Mouse (Mus musculus) heart, embryonic 15.5 days (tissue): ENCODE measurements around the gene Pnpla7. TPM values are rescaled to one million over a fixed set of nuclear protein-coding genes. Genes with fewer than 3 reads are reported as not detected.
"Not testable (repeated sequence)": the region's sequence is repeated elsewhere in the genome, so short reads cannot be mapped to it uniquely, and the experiment has no call there.

Experiments used
- ATAC-seq: fragments of 200-750 bp; cut with Nextera tagmentation; replicated peaks from 2 replicates; pipeline ENCODE4 v1.8.0; 2017; ENCODE audit warnings: low read depth, moderate TSS enrichment; ENCODE audit not compliant: insufficient number of reproducible peaks, insufficient read depth, low FRiP score
- H3K27ac ChIP-seq: fragments of 300-500 bp; sonication (generic); 2 replicates; pipeline ENCODE4 v1.5.1; 2015; ENCODE audit warnings: mild to moderate bottlenecking, inconsistent platforms
- H3K27me3 ChIP-seq: fragments of 300-500 bp; sonication (generic); 2 replicates; pipeline ENCODE4 v1.6.1; 2015; ENCODE audit warnings: inconsistent platforms
- H3K36me3 ChIP-seq: fragments of 300-500 bp; sonication (generic); 2 replicates; pipeline ENCODE4 v1.6.1; 2015; ENCODE audit warnings: mild to moderate bottlenecking, inconsistent platforms
- H3K4me1 ChIP-seq: fragments of 300-500 bp; sonication (generic); replicated peaks from 2 replicates; pipeline ENCODE4 v1.6.1; 2015; ENCODE audit warnings: inconsistent platforms
- H3K4me2 ChIP-seq: fragments of 300-500 bp; sonication (generic); 2 replicates; pipeline ENCODE4 v1.6.1; 2015; ENCODE audit warnings: inconsistent platforms, mild to moderate bottlenecking, moderate library complexity
- H3K4me3 ChIP-seq: fragments of 300-500 bp; sonication (generic); 2 replicates; pipeline ENCODE4 v1.5.1; 2015; ENCODE audit warnings: mild to moderate bottlenecking, inconsistent platforms
- H3K9ac ChIP-seq: fragments of 300-500 bp; sonication (generic); 2 replicates; pipeline ENCODE4 v1.6.1; 2015; ENCODE audit warnings: mild to moderate bottlenecking, inconsistent platforms
- H3K9me3 ChIP-seq: fragments of 300-500 bp; sonication (generic); replicated peaks from 2 replicates; pipeline ENCODE4 v1.6.1; 2016; ENCODE audit warnings: inconsistent platforms
- WGBS: fragments of 180-500 bp; shearing (Covaris S2); methylation state at CpG from one replicate; pipeline ENCODE4 v1.1.7; 2015; ENCODE audit warnings: mixed read lengths; 5-methylcytosine and 5-hydroxymethylcytosine counted together
- polyA plus RNA-seq: library from polyadenylated mRNA; unstranded; fragments of >200 nt; fragmentation: Nextera tagmentation; extraction: Ambion mirVana; gene quantifications from 2 replicates; pipeline ENCODE4 v1.2.1, GENCODE M21; 2015

Pnpla7 gene
- polyA plus RNA-seq, 1 experiment from 2014 or later, result 10.3 TPM

DNA sequence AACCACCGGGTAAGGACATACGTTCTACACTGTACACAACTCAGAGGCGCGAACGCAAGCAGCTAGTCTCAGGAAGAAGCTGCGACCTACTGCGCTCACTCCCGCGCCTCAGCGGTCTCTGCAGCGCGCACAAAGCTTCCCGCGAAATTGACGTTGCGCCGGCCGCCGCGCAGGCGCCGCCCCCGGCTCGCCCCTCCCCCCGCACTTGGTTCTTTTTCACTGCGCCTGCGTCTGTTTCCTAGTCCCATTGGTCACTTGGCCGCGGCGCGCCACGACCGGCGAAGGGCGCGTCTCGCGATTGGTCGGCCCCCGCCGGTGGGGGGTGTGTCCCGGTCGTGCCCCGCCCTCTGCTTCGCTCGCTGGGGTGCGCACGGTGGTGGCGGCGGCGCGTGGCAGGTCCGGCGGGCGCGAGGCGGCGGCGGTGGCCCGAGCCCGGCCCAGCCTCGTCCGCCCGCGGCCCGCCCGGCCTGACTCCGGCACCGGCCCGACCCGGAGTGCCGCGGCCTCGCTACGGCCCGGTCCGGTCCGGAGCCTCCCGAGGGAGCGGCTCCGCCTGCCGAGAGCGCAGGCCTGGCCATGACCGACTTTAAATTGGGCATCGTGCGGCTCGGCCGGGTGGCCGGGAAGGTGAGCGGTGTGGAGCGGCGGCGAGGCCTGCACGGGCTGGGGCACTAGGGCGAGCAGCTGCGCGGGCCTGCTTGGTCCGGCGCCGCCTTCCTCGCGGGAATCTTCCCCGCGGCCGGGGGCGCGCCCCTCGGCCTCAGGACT is 26.2 kb upstream of the Pnpla7 start, which contains the start of gene Zmynd19:
Gene Zmynd19 (plus strand): TSS at position 372 of the 768 bp plus-strand sequence.
- Histone ChIP-seq H3K27ac (peak within 1 kb of the TSS; percentile 58), H3K36me3 (peaks cover 28% of the 10 kb centered on the region), H3K27me3 (no peaks in the 10 kb centered on the region), H3K4me3 (peak within 1 kb of the TSS; percentile 88), H3K4me1 (peaks cover 13% of the 10 kb centered on the region), H3K9me3 (no peaks in the 10 kb centered on the region), H3K9ac (peak within 1 kb of the TSS; percentile 89), H3K4me2 (peak within 1 kb of the TSS; percentile 94)
- under 1% methylated on average over 108 of the region's 108 CpGs for WGBS
- peak; percentile 98 for ATAC-seq

GRCm38 (mm10) chr2:24950189-24950535 is 25.7 kb upstream of the Pnpla7 start:
- under 1% methylated on average over 31 of the region's 31 CpGs for WGBS

DNA sequence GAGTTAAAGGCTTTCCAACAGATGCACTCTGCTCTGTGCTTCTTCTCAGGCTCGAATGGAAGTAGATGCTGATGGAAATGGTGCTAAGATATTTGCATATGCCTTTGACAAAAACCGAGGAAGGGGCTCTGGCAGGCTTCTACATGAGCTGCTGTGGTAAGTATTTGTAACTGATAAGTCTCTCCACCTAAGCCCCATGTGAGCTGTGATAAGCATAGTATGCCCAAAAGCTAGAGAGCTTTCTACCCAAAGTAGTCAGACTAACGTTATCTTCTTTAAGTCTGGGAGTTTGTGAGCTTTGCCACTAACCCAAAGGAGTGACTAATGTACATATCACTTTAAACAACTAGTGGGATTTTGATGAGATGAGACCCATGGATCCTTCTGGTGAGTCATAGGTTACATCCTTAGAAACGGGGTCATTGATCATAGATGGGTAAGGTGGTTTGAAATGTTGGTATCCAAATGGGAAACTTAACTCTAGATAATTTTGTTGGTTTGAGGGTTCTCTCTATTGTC is 23.2 kb upstream of the Pnpla7 start:
- no peaks in the 10 kb centered on the region for H3K9me3 ChIP-seq
- no peaks in the 10 kb centered on the region for H3K27me3 ChIP-seq
- ATAC-seq, result no peak
- no peak overlapping the region for H3K4me3 ChIP-seq
- peaks cover 48% of the 10 kb centered on the region for H3K36me3 ChIP-seq
- 77% methylated on average over 4 of the region's 4 CpGs for WGBS
- H3K4me1 ChIP-seq, result peaks cover 13% of the 10 kb centered on the region
- H3K4me2 ChIP-seq, result no peak overlapping the region
- H3K27ac ChIP-seq, result no peak overlapping the region
- no peak overlapping the region for H3K9ac ChIP-seq

More at GRCm38 (mm10) chr2:24950189-24950535, 25.7 kb upstream of the Pnpla7 start:
- Histone ChIP-seq H3K36me3 (peaks cover 34% of the 10 kb centered on the region), H3K9me3 (no peaks in the 10 kb centered on the region), H3K4me3 (peak overlapping the region; percentile 88), H3K27me3 (no peaks in the 10 kb centered on the region), H3K4me2 (peak overlapping the region; percentile 94), H3K4me1 (peaks cover 13% of the 10 kb centered on the region), H3K27ac (peak overlapping the region; percentile 58), H3K9ac (peak overlapping the region; percentile 89)
- ATAC-seq, result no peak

DNA sequence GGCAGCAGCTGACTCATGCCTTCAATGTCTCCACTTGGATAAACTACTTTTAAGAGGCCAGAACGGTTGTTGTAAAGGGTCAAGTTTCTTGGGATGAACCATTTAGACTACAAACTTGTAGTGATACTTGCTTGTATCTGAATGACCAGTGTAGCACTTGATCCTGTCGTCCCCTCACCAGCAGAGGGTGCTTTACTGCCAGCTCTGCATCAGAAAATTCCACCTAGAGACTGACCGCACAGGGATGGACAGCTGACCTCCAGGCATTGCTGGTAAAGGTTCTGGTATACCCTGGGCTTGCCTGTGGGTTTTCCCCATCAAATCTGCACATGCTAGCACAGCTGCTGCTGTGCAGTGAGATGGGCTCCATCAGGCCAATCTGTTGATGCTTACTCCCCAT is 14.9 kb upstream of the Pnpla7 start:
- Histone ChIP-seq H3K27ac (no peak overlapping the region), H3K4me3 (no peak overlapping the region), H3K27me3 (no peaks in the 10 kb centered on the region), H3K9me3 (no peaks in the 10 kb centered on the region), H3K4me2 (no peak overlapping the region), H3K9ac (no peak overlapping the region), H3K36me3 (peaks cover 39% of the 10 kb centered on the region), H3K4me1 (peaks cover 8% of the 10 kb centered on the region)
- no peak for ATAC-seq
- WGBS, result 34% methylated on average over 3 of the region's 3 CpGs

DNA sequence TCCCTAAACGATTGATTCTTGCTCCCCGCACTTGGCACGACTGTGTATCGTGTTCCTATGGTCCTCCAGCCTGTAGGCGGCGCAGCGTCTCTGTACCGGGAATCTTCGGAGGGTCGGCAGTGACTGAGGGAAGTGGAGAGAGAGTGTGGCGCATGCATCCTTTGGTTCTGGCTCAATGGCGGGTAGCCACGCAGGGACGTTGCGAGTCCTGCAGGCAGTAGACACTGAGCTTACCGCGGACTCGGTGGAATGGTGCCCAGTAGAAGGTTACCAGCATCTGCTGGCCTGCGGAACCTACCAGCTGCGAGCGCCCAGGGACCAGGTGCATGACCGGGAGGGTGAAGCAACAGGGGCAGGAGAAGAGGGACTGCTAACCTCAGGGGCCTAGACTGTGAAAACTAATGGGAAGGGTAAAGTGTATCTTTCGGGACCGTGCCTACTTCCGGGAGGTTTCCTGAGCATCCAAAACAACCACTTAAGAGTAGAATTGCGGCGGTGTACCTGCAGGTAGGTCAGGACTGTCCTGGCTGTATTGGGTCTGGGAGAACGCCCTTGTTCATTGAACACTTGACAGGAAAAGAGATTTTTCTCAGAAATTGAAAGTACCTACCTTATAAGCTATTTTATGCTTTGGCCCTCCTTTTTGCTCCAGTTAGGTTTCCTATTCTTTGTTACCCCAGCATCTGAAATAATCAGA is 13.4 kb upstream of the Pnpla7 start, which contains the start of gene Dph7:
Gene Dph7 (plus strand): TSS at position 97 of the 697 bp plus-strand sequence.
- H3K36me3 ChIP-seq, result peaks cover 41% of the 10 kb centered on the region
- WGBS, result under 1% methylated on average over 28 of the region's 28 CpGs
- H3K9me3 ChIP-seq, result no peaks in the 10 kb centered on the region
- ATAC-seq, result peak; percentile 71
- H3K4me1 ChIP-seq, result peaks cover 8% of the 10 kb centered on the region
- peak within 1 kb of the TSS; percentile 91 for H3K9ac ChIP-seq
- peak within 1 kb of the TSS; percentile 49; the same call in 1 of the 2 replicates for H3K27ac ChIP-seq
- peak within 1 kb of the TSS; percentile 74 for H3K4me2 ChIP-seq
- peak within 1 kb of the TSS; percentile 89 for H3K4me3 ChIP-seq
- H3K27me3 ChIP-seq, result no peaks in the 10 kb centered on the region

GRCm38 (mm10) chr2:24970386-24970785 is 5.4 kb upstream of the Pnpla7 start:
- Histone ChIP-seq H3K9ac (no peak overlapping the region), H3K9me3 (no peaks in the 10 kb centered on the region), H3K4me1 (peaks cover 13% of the 10 kb centered on the region), H3K36me3 (peaks cover 62% of the 10 kb centered on the region), H3K27me3 (no peaks in the 10 kb centered on the region), H3K4me2 (no peak overlapping the region), H3K27ac (no peak overlapping the region), H3K4me3 (no peak overlapping the region)
- ATAC-seq, result no peak
- WGBS, result 77% methylated on average over 4 of the region's 4 CpGs

DNA sequence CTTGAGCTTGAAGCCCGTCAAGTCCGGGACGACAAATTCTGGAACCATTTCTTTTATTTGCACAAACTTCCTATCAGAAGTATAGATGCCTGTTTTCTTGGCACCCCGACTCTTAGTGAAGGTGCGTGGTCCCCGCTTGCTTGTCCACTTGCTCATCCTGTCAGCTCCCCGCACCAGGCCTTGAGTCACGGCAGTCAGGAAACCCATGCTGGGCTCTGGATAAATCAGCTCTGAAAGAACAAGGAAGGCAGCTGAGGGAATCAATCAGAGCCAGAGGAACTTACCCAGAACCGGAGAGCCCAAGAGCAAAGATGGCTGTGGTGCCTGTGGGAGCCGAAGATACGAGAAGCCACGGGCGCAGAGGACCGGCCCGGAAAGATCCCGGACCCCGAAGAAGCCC is 1.4 kb upstream of the Pnpla7 start:
- WGBS, result 0% methylated on average over 17 of the region's 17 CpGs
- Histone ChIP-seq H3K36me3 (peaks cover 31% of the 10 kb centered on the region), H3K27ac (peak overlapping the region; percentile 90), H3K9ac (peak overlapping the region; percentile 83), H3K4me2 (peak overlapping the region; percentile 95), H3K4me1 (peaks cover 18% of the 10 kb centered on the region), H3K4me3 (peak overlapping the region; percentile 84)
- H3K9me3 ChIP-seq, H3K27me3 ChIP-seq, ATAC-seq: not testable (repeated sequence)

GRCm38 (mm10) chr2:24974906-24975703 is 728 bp upstream of the Pnpla7 start, which contains the start of gene Mrpl41:
Gene Mrpl41 (minus strand): TSS chr2:24975098.
- H3K36me3 ChIP-seq, result peaks cover 24% of the 10 kb centered on the region
- under 1% methylated on average over 64 of the region's 64 CpGs for WGBS
- H3K4me3 ChIP-seq, result peak within 1 kb of the TSS; percentile 84
- H3K4me1 ChIP-seq, result peaks cover 18% of the 10 kb centered on the region
- H3K27ac ChIP-seq, result peak within 1 kb of the TSS; percentile 93
- no peaks in the 10 kb centered on the region for H3K9me3 ChIP-seq
- peak within 1 kb of the TSS; percentile 95 for H3K4me2 ChIP-seq
- peak; percentile 99 for ATAC-seq
- H3K27me3 ChIP-seq, result no peaks in the 10 kb centered on the region
- peak within 1 kb of the TSS; percentile 83 for H3K9ac ChIP-seq

DNA sequence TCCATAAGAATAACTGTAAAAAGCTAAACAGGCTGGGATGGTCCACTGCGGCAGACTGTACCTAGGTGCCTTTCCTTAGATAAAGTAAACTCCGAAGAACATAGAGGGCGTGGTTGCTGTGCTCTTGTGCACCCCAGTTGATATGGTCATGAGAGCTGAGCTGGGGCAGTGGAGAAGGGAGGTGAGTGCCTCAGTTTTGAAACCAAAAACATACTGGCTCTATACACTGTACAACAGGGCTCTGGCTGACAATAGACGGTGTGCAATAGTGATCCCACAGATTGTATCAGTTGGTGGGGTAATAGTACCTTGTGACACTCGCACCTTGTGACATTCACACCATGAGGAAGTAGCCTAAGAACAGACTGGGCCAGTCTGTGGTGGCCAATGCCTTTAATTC is 1.1 kb downstream of the Pnpla7 start:
- Histone ChIP-seq H3K4me2 (no peak overlapping the region), H3K4me3 (0 out of 2 replicates have a peak overlapping the region, but pooled peaks have one; percentile 84), H3K9me3 (no peaks in the 10 kb centered on the region), H3K27ac (no peak overlapping the region), H3K9ac (no peak overlapping the region), H3K27me3 (no peaks in the 10 kb centered on the region), H3K4me1 (peaks cover 18% of the 10 kb centered on the region), H3K36me3 (peaks cover 7% of the 10 kb centered on the region; the same call in 1 of the 2 replicates)
- WGBS, result 92% methylated on average over 5 of the region's 5 CpGs
- no peak for ATAC-seq

- 0 out of 2 replicates have a peak, but pooled peaks cover 13% of the 10 kb centered on the region for H3K36me3 ChIP-seq
- WGBS, result 50% methylated on average over 2 of the region's 2 CpGs
- H3K4me2 ChIP-seq, result no peak overlapping the region
- H3K4me1 ChIP-seq, result no peaks in the 10 kb centered on the region
- H3K27me3 ChIP-seq, result no peaks in the 10 kb centered on the region
- H3K9me3 ChIP-seq, result no peaks in the 10 kb centered on the region
- no peak overlapping the region for H3K4me3 ChIP-seq
- no peak overlapping the region for H3K27ac ChIP-seq
- H3K9ac ChIP-seq, result no peak overlapping the region
- no peak for ATAC-seq
Measured at GRCm38 (mm10) chr2:24987762-24988161, 11.9 kb downstream of the Pnpla7 start.
